Mouse (Mus musculus) liver, adult 2 months (tissue): ENCODE data around the gene Prr12.

Experiments used
- CTCF ChIP-seq: fragments of 200-500 bp; IDR thresholded peaks from 2 replicates; pipeline ENCODE4 v1.5.1; 2011; ENCODE audit warnings: low read depth, low read length, control low read depth
- POLR2A ChIP-seq: fragments of 200-500 bp; IDR thresholded peaks from 2 replicates; pipeline ENCODE4 v1.6.1; 2011; ENCODE audit warnings: low read length, control low read depth; ENCODE audit not compliant: insufficient read depth; ENCODE audit errors: extremely low read depth

GRCm38 (mm10) chr7:45100046-45100445 lies 47.4 kb upstream of the Prr12 start:
- TF ChIP-seq CTCF (no peak), POLR2A (no peak)
